Mouse (Mus musculus): Measurements from ENCODE around the gene Babam1.

GRCm38 (mm10) chr8:71375581-71376422 is 20.9 kb upstream of the Babam1 start:
- no peak for TF ChIP-seq CTCF (IDR thresholded peaks at IDR 0.05; ENCODE audit: borderline replicate concordance, insufficient read depth, low read depth, low read length)
- TF ChIP-seq POLR2A (IDR thresholded peaks at IDR 0.05; ENCODE audit: borderline replicate concordance, insufficient read depth, low read length) = 0 out of 2 replicates have a peak, but pooled peaks have one; percentile 35

Measured in cerebellum, adult 2 months (tissue).